Mouse (Mus musculus): Measurements from ENCODE around the gene Cluh. TPM values are rescaled to one million over a fixed set of nuclear protein-coding genes. Genes with fewer than 3 reads are reported as not detected.
A peak's percentile ranks its signal among the peaks of the same experiment; 100 is the strongest.

Cluh gene
- 10 to 100 TPM; 59.7 to 60.1 TPM for total RNA-seq (2021)

DNA sequence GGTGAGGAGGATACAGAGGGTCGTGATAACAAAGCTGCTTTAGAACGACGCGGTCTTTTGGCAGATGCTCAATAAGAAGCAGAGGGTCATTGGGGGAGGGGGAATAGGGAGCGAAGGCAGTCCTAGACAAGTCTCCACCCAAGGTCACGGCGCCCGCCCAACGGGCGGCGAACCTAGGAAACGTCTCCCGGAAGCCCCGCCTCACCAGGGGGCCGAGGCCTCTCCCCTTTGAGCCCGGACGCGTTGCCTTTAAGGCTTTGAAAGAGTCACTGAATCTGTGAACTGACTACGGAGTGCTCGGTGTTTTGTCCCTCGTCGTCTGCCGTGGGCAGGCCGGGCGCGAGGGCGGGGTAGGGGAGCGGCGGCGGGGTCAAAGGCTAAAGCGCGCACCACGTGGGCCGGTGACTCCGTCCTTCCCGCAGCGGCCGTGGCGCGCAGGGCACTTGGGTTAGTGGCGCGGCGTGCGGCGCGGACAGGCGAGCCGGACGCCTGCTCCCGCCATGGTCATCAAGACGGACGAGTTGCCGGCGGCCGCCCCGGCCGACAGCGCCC lies at the start of gene Cluh:
Gene Cluh, plus strand, starts transcription at position 401 of the 552 bp plus-strand sequence.
- DNase-seq (ENCODE audit: extremely low spot score in 1 of 2, low spot score in 2 of 2): peak; percentile 95 to 98
- intact Hi-C loops (cut with DNase I): no loop called here

DNA sequence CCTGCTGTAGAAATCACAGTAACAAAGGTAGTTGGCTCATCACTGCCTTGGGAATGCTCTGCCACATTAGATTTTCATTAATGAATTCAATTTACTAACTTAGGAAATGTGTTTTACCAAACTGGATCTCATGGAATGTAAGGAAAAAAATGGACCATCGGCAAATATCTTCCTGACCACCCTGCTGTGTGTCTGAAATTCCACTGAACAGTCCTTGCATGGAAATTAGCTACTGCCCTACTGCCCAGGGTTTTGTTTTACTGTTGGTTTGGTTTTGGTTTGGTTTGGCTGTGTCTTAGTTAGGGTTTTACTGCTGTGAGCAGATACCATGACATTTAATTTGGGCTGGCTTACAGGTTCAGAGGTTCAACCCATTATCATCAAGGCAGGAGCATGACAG lies 47.0 kb upstream of the Cluh start:
- intact Hi-C loops (cut with DNase I): no loop called here

DNA sequence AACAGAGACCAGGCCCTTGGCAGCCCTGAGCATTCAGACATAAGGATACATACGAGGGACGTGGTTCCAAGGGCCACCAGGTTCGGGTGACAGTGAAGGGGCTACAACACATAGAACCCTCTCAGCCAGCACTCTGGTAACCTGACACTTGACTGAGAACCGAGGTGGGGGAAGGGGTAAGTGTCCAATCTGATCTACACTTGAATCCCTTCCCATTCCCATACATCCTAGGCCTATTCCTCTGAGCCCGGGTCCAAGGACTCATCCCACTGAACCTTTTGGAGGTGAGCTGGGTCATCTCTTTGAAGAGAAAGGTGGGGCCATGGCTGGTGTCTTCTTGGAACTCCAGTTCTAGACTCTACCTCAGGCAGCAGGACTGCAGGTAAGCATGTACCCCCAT lies 39.2 kb upstream of the Cluh start:
- intact Hi-C loops (cut with DNase I): no loop called here
- DNase-seq (ENCODE audit: extremely low spot score in 1 of 2, low spot score in 2 of 2): no peak

More for the DNA sequence above, 47.0 kb upstream of the Cluh start:
- no peak for DNase-seq (ENCODE audit: extremely low spot score in 1 of 2, low spot score in 2 of 2)

DNA sequence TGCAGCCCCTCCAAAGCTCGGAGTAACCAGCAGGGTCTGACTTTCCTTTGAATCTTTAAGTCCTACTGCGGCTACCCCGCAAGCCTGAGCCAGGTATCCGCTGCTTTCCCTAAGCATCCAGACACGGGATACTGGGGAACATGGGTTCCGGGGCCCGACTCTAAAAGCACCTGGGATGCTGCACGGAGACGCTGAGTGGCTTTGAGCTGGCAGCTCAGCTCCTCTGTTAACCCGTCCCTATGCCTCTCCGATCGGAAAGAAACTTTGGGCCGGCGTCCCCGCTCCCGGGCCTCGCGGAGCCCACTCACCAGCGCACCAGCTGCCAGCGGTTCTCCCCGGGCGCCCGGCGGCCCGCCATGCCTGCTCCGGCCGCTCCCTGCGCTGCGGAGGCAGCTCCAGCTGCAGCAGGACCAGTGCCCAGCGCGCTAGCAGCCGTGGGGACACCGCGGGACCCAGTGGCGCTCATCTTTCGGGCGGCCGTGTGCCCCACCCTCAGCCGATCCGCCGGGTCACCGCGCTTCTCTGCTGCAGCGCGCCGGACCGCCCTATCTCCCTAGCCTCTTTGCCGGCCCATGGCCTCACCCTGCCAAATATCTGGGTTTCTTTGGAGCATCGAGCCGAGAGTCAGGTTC lies 38.6 kb upstream of the Cluh start, which contains the start of gene Rap1gap2:
Gene Rap1gap2, minus strand, starts transcription at position 371 of the 632 bp plus-strand sequence.
- intact Hi-C loops (cut with DNase I): no loop called here

DNA sequence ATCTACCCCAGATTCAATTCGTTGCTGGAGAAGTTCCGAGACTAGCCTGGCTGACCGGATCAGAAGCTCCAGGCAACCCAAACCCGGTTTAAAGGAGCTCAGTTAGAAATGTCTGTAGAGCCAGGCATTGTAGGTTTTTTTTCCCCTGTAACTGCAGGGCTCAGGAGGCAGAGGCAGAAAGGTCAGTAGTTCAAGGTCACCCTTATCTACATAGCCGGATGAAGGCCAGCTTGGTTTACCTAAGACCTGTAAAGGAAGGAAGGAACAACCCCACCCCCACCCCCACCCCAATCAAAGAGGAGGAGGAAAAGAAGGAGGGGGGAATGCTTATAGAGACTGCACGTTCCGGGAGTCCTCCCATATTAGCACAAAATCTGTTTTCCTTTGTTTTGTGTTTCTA lies 37.9 kb upstream of the Cluh start:
- intact Hi-C loops (cut with DNase I): no loop called here
- no peak for DNase-seq (ENCODE audit: extremely low spot score in 1 of 2, low spot score in 2 of 2)

More for the DNA sequence above, 38.6 kb upstream of the Cluh start, which contains the start of gene Rap1gap2:
- DNase-seq (ENCODE audit: extremely low spot score in 1 of 2, low spot score in 2 of 2): peak in 1 of 2 experiments; percentile 49

DNA sequence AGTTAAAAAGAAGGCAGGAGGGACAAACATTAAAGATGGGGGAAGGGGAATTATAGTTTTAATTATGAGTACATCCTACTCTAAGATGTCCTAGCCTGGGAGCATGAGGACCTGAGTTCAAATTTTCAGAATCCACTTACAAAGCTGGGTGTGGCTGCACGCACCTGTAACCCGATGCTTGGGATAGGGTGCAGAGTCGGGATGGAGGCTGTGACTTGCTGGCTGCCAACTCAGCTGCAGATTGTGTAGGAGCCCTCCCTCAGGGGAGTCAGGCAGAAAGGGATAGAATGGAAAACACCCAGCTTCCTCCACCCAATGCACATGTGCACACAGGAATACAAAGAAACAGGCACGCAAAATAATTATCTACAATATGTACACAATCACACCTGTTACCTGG lies 35.9 kb upstream of the Cluh start:
- intact Hi-C loops (cut with DNase I): no loop called here
- no peak for DNase-seq (ENCODE audit: extremely low spot score in 1 of 2, low spot score in 2 of 2)

DNA sequence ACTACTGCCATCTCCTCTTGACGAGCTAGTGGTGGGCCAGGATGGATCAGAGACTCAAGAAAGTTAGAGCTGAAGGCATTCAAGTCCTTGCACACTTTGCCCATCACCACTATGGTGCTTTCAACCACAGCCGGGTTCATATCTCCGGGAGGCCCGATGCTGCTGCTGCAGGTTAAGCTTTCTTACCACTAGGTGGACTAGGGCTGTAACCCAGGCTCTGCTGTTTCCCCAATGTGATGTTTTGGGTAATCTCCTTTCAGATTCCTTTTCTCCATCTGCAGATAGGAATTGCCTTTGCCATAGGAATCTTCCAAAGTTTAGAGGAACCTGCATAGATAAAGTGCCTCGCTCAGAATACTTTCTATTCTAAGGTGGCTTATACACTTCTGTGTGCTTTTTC lies 33.7 kb upstream of the Cluh start:
- intact Hi-C loops (cut with DNase I): no loop called here

DNA sequence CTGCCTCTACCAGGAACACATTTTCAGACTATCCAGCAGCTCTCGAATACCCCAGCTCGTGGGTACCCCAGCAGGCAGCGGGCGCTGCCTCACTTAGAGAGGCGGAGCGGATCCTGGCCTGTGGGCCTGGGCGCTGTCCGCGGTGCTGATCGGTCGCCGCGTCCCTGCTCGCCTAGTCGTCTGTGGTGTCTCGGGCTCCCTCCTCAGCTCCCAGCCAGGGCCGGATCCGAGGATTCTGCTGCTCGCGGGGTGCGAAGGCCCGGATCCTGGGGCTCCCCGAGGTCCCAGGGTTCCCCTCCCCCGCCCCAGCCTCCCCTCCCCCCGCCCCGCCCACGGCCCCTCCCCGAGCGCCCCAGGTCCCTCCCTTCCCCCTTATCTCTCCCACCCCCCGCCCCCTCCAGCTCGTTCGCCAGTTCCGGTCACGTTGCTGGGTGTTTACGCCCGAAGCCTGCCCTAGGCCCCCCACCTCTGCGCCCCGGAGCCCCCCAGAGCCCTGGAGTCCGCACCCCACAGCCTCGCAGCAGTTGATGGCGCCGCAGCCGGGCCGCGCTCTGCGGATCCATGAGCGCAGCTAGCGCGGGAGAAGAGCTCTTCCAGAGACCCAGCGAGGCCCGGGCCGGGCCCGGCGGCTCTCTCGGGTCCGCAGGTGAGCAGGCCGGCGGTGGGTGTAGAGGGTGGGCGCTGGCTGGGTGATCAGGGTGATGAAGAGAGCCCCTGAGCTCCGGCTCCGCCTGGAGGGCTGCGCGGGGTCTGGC lies 29.9 kb upstream of the Cluh start, which contains the start of gene Ccdc92b:
Gene Ccdc92b, plus strand, starts transcription at position 405 of the 755 bp plus-strand sequence.
- DNase-seq (ENCODE audit: extremely low spot score in 1 of 2, low spot score in 2 of 2): peak; percentile 47 to 84
- intact Hi-C loops (cut with DNase I): no loop called here

More for the DNA sequence above, 33.7 kb upstream of the Cluh start:
- no peak for DNase-seq (ENCODE audit: extremely low spot score in 1 of 2, low spot score in 2 of 2)

DNA sequence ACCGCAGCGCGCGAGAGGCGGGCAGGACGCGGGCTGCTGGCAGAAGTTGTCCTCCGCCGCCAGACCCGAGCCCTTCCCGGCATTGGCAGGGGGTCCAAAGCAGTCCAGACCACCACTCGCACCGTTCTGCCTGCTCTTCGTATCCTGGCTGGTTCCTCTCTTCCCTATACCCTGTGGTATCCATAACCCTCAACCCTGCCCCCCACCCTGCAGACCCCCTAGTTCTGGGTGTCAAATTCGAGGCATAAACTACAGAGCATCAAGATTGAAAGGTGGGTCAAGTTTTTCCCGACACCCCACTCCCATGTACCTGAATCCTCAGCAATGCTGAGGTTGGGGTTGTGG lies 29.4 kb upstream of the Cluh start:
- intact Hi-C loops (cut with DNase I): loop anchor here (10.0 kb wide), 1 partner anchor 235 kb away; no protein-coding TSS in a partner anchor
- no peak for DNase-seq (ENCODE audit: extremely low spot score in 1 of 2, low spot score in 2 of 2)

DNA sequence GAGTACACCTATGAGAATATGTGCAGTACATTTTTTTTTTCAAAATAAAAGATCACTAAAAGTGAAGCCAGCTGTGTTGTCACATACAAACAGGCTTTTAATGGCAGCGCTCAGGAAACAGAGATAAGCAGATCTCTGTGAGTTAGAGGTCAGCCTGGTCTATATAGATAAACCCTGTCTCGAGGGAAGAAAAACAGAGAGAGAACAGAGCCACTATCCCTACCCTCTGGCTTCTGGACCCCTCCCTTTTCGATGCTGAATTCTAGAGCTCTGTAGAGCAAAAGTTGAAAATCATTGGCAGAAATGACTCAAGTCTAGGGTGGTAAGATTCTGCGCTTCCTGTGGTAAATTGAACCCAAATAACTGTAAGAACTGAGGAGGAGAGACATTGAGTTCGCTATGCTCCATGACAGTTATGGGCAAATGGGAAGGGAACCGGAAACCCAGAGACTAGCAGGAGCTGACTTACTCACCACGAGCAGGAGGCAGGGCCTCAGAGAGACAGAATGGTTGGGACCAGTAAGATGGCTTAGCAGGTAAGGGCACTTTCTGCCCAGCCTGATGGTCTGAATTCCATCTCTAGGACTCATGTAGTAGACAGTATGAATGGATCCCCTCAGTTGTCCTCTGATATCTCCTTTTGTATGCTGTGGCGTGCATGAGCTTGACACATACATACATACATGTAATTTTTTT lies 27.2 kb upstream of the Cluh start:
- intact Hi-C loops (cut with DNase I): loop anchor here (10.0 kb wide), 1 partner anchor 237 kb away; no protein-coding TSS in a partner anchor
- no peak for DNase-seq (ENCODE audit: extremely low spot score in 1 of 2, low spot score in 2 of 2)

DNA sequence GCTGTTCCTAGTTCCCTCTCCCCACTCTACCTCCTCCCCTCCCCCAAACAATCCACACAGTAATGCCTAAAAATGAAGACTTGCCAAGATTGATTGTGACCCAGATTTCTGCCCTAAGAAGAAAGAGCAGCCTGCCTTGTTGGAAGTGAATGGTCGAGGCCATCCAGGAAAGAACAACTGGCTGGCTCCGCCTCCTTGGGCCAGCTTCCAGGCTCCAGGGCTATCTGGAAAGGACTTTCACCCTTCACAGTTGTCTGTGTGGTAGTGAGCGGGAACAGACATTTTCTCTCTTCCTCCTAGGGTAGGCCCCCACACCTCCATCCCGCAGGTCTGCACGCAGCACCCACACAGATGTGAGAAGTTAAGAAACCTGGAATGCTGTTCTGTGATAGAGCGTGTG lies 25.6 kb upstream of the Cluh start:
- intact Hi-C loops (cut with DNase I): loop anchor here (10.0 kb wide), 1 partner anchor 239 kb away; no protein-coding TSS in a partner anchor
- DNase-seq (ENCODE audit: extremely low spot score in 1 of 2, low spot score in 2 of 2): no peak

DNA sequence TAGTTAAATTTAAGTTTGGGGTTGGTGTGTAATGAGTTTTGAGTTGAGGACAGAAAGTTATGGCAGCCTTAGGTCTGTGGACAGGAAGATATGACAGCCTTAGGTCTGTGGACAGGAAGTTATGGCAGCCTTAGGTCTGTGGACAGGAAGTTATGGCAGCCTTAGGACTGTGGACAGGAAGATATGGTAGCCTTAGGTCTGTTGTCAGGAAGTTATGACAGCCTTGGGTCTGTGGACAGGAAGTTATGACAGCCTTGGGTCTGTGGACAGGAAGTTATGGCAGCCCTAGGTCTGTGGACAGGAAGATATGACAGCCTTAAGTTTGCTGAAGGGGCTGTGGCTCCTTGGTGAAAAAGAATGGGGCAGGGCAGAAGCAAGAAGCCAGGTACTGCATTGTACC lies 24.0 kb upstream of the Cluh start:
- no peak for DNase-seq (ENCODE audit: extremely low spot score in 1 of 2, low spot score in 2 of 2)
- intact Hi-C loops (cut with DNase I): loop anchor here (10.0 kb wide), 1 partner anchor 241 kb away; no protein-coding TSS in a partner anchor

DNA sequence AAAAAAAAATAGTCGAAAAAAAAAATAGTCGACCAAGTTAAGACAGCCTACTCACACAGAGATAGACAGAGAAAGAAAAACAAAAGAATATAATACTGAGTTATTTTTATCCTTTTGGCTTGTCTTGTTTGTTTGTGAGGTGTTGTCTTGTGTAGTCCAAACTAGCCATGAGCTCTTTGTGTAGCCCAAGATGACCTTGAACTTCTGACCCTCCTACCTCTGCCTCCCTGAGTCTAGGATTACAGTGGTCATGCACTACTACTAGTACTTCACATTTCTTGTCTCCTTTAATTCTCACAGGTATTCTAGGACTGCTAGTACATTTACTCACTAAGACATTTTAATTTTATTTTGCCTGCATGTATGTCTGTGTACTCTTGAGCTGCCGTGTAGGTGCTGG lies 21.8 kb upstream of the Cluh start:
- intact Hi-C loops (cut with DNase I): loop anchor here (10.0 kb wide), 1 partner anchor 243 kb away; no protein-coding TSS in a partner anchor
- DNase-seq (ENCODE audit: extremely low spot score in 1 of 2, low spot score in 2 of 2): no peak

DNA sequence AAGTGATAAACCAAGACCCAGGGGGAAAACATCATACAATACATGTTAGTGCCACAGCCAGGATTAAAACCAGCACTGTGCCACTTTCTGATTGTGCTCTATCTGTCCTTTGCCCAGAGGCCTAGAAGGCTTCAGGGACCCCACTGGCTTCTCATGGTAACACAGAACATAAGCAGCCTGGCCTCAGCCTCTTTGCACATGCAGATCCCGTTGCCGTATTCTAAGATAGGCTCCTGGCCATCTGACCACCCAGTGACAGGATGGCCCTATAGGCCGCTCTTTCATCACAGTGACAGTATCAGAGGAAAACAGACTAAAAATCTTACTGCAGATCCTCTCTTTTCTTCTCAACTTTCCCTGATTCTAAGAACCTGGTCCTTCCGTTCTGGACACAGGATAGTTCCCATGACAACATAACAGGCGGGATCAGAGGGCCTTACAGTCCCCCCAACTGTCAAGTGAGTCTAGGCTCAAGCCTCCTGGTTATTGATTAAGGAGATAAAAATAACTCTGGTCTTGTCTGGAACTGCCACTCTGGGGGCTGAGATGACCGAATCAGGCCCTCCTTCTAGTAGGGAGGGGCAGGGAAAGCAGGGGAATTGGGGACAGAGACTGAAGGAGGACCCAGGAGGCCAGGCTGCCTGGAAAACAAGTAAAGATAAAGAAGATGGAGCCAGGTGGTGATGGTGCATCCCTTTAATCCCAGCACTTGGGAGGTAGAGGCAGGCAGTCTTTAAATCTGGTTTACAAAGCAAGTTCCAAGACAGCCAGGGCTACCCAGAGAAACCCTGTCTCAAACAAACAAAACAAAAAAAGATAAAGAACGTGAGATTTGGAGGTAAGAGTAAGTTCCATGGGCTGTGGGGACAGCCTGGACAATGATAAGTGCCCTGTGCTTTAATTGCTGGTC lies 17.2 kb upstream of the Cluh start:
- intact Hi-C loops (cut with DNase I): no loop called here
- no peak for DNase-seq (ENCODE audit: extremely low spot score in 1 of 2, low spot score in 2 of 2)

DNA sequence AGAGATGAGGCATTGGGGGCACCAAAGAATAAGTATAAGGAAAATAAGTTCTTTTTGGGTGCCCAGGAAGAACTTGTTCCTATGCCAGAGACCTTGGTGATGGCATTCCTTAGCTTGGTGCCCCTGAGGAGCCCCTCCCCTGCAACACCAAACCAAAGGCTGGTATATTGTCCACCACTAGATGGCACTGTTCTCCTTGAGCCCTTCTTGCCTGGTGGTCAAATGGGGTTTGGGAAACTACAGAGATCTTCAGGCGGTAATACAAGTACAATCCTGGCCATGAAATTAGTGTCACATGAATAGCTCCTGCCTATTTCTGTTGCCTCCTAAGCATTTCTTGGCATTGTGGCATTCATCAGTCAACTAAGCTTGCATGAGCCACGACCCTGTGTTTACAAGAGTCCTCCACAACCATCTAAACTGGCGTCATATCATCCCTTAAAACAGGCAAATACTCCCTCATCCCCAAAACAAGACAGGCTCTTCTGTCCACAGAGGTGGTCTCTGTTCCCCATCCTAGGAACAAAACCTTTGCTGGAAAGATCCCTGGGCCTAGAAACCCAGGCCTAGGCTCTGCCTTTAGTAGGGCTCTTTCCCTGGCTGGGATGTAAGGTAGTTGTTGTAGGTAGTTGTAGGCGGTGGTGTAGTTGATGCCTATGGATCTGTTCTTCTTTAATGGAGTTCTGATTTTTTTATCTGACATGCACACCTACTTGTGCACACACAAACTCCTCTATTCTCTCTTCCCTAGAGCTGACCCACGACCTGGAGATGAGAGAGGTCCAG lies 14.6 kb upstream of the Cluh start:
- intact Hi-C loops (cut with DNase I): no loop called here
- peak; percentile 65 to 71 for DNase-seq (ENCODE audit: extremely low spot score in 1 of 2, low spot score in 2 of 2)

DNA sequence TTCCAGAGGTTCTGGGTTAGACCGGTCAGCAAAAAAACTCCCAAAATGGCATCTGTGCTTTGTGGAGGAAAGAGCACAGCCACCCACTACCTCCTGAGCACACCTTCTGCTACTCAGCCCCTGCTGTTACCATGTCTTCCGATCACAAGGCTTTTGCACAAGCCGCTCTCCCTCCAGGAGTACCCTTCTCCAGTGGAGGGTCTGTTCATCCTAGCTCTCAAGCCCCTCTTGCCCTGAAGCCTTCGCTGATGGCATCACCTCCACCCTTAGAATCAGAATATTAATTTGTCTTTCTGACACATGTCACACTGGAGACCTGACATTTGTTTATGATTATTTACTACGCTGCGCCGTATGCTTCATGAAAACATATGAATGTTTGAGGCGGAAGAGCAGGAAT lies 11.8 kb upstream of the Cluh start:
- intact Hi-C loops (cut with DNase I): no loop called here

DNA sequence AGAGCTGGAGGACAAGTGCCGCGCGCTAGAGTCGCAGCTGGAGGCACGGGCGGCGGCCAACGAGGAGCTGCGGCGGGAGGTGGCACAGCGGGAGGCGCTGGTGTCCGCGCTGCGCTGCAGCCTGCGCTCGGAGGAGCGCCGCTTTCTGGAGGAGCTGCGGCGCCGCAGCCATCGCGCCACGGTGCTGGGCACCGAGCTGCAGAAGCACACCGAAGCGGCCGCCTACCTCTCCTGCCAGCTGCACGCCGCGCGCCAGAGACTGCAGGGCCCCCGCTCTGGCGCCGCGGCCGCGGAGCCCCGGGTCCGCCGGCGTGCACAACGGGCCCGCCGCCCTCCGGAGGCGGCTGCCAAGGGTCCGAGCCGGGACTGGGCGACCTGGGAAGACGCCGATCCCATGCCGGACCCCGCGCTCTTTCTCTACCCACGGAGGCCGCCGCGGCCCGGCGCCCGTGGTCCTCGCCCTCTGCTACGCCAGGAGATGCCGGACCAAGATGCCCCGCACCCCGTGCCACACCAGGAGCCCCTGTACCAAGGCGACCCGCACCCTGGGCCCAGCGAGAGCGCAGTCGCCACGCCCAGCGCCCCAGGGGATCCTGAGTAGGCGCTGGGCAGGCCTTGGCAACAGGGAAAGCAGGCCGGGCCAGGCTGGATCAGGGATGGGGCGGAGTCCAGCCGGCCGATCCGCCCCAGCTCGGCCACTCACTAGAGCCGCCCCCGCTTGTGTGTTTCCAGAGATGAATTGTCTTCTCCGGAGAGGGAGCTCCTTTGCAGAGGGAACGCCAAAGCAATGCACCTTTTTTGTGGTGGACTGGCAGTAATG lies 11.1 kb upstream of the Cluh start:
- intact Hi-C loops (cut with DNase I): no loop called here
- DNase-seq (ENCODE audit: extremely low spot score in 1 of 2, low spot score in 2 of 2): peak; percentile 41 to 86

More for the DNA sequence above, 11.8 kb upstream of the Cluh start:
- DNase-seq (ENCODE audit: extremely low spot score in 1 of 2, low spot score in 2 of 2): no peak

All from left cerebral cortex, postnatal 10 days (tissue).